Mouse (Mus musculus): ENCODE data around the gene Cib1.
A peak's percentile ranks its signal among the peaks of the same experiment; 100 is the strongest.

Cib1 gene

DNA sequence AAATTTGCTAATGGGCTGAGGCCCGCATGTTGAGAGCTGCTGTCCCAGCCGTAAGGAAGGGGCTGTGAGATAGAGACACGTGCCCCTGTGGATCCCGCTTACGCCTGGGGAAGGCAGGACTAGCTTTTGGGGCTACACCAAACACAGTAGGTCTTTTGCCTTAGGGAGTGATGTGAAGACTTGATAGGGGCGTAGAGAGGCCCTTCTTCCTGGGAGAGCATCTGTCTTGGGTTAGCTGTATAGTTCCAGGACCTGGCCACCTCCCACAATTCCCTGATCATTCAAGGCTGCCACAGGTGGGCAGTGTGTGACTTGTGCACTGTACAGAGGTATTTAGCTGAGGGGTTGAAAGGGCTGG is 32.0 kb downstream of the Cib1 start:
- no peak for DNase-seq

DNA sequence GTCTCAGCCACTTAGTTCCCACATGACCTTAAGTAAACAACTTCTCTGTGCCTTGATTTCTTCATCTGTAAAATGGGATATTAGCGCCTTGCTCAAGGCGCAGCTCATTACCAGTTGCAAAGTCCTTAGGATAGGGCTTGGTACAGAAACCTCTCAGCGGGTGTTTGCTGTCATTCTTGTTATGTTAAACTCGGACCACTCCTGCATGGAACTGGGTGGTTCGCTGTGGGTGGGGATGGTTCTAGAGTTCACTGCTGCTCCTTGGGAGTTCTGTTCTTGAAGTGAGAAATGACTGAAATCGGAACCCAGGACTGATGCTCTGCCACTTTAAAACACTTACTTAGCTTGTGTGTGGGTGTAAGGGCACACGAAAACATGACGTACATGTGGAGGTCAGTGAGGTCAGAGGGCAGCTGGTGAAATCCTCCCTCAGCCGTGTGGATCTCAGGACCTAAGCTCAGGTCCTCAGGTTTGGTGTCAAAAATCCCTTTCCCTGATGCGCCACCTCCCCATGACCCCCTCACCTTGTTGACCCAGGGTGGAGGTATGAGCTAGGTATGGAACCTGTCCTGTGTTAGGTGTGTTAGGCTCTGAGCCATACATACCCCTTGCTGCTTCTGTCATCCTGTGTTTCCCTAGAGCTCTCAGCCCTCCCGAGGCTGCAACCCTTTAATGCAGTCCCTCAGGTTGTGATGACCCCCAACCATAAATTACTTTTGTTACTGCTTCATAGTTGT is 32.6 kb downstream of the Cib1 start:
- DNase-seq: no peak

- no peak for DNase-seq
Measured at GRCm38 (mm10) chr7:80199286-80199685, 33.3 kb downstream of the Cib1 start.

GRCm38 (mm10) chr7:80198863-80199262 is 33.8 kb downstream of the Cib1 start:
- no peak for DNase-seq

GRCm38 (mm10) chr7:80197941-80198778 is 34.5 kb downstream of the Cib1 start:
- peak; percentile 78 for DNase-seq

- DNase-seq: no peak
Measured at GRCm38 (mm10) chr7:80197371-80197770, 35.2 kb downstream of the Cib1 start.

GRCm38 (mm10) chr7:80195576-80196263 is 36.9 kb downstream of the Cib1 start:
- DNase-seq: no peak

DNA sequence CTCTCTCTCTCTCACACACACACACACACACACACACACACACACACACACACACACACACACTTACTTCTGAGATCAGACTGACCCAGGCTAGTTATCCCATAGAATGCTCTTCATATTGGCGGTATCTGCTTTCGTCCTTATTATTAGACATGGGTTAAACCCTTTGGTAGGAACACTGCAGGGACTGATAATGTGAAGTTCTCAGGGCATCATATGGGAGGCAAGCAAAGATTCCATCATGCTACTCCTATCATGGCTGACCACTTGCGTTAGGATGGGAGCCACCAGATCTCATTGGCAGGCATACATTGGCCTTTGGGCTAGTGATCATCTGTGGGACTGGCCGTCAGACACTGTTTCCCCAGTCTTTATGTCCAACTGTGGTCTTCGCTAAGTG is 37.5 kb downstream of the Cib1 start:
- no peak for DNase-seq

DNA sequence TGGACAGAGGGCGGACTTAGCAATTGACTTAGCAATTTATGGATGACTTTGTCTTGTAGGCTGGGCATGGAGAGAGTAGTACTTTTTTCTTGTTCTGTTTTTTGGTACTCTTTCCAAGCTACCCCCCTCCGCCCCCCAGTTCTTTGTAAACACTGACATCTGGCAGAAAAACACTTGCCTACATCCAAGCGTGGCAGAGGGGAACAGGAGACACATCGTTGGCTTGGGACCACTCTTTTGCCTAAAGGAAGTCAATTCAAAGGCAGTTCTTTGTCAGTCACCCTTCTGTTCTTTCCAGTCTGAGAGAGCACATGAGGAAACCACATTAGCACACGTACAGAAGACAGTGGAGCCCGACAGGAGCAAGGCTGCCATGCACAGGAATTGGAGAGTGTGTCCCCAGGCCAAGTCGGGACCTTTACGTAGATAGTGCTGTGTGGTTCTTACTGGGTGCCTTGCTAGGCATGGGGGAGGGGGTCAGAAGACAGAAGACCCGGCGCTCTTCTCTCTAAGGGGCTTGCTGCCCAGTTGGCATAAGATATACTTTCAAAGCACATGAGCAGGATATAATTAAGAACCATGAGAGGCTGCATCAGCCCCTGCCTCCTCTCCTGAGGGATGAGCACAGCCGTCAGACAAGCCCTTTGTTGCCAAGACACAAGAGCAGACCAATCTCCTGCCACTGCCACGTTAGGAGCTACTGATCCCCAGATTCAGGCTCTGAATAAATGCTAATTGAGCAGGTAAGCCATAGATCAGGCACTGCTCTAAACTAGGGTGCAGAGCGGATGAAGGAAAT is 38.5 kb downstream of the Cib1 start:
- DNase-seq: no peak

DNA sequence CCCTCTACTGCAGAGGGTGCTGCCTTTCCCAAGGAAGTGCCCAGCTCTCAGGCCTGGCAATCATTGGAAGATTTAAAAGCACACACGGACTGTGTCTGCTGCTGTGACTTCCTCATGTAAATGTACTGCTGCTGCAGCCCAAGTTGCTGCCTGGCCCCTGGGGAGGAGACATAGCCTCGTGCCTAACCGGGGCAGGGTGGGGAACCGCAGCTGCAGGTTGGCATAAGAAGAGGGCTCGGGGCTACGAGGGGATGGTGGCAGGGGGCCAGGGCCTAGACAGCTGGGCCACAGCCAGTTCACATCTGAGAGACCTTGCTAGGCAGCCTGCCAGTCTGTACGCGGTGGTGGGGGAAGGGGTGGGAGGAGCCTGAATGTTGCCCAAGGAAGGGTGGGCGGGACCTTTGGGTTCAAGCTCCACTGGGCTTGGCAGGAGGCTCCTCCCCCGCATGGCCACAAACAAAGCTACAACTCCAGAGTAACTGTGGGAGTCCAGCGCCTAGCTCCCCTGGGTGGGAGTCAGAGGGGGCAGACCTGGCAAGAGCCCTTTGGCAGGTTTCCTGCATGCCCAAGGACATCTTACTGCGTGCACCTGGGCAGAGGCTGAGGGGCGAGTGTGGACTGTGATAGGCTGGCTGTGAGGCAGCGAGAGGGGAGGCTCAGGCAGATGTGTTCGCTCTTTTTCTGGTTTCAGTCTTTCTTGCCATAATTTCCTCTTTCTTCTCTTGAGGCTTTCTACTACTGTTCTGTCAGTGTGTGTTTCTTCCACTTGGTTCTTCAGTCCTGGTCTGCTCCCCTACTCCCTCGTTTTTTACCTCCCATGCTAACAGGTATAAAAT is 40.2 kb downstream of the Cib1 start:
- DNase-seq: no peak

DNA sequence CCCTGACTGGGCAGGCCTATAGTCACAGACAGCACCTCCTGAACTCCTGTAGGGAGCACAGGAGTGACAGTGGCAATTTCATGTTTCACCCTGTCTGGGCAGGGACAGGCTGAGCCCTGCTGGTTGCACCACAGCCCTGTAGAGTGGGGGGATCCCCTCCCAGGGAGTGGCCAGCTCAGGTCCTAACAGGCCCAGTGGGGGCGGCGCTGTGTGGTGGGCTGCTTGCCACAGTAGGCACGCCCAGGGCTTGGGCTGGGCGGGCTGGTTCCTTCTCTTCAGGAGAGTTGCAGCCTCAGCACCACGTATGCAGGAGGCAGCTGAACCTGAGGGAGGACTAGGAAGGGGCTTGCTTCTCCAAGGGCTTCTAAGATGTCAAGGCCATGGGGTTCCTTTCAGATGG is 41.2 kb downstream of the Cib1 start:
- DNase-seq: no peak

DNA sequence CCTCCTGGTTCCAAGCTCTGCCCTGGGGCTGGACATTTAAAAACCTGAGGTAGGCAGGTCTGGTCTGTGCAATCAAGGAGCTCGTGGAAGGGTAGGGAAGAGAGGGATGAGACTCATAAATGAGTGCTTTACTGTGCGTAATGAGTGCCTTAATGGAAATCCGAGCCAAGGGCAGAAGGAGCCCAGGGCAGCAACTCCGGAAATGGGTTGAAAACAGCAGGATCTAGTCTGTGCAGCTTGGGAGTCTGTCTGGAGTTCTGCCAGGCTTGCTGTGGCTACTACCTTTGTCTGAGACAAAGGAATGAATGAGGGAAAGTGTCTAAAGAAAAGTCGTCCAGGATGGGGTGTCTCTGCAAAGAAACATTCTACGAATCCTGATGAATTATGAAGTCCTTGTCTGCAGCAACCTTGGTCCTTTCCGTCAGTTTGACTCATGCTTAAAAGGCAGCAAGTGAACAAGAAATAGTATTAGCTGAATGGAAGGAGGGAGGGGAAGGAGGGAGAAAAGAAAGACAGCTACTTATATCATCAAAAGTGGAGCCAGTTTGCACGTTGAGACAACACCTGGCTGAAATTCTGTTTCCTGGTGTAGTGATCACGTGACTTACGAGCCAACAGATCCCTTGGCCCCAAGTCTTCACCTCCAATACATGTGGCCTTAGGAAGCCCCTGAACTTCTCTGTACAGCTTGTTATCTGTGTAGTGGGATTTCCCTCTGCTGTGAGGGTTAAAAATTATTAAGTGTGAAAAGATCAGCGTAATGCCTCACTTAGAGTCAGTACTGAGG is 43.3 kb downstream of the Cib1 start:
- DNase-seq: no peak

DNA sequence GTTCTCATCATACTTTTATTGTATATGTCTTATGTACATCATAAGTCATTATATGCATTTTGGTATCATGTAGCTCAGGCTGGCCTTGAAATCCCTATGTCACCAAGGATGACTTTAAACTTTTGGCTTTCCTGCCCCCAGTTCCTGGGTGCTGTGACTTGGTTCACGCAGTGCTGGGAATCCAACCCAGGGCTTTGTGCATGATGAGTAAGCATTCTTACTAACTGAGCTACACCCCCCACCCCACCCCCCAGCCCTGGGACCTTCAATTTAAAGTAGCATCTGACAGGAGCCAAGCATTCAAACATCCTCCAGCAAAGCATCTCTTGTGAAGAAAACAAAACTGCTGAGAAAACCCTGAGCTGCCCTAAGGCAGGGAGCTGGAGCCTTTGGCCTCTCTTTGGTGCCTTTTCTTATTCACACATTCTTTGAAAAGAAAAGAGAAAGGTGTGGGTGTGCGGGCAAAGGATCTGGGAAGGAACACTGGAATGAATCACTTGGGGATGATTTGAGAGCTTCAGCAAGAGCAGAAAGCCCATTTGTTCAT is 44.0 kb downstream of the Cib1 start:
- no peak for DNase-seq

- DNase-seq: no peak
Measured at GRCm38 (mm10) chr7:80187501-80187900, 45.1 kb downstream of the Cib1 start.

DNA sequence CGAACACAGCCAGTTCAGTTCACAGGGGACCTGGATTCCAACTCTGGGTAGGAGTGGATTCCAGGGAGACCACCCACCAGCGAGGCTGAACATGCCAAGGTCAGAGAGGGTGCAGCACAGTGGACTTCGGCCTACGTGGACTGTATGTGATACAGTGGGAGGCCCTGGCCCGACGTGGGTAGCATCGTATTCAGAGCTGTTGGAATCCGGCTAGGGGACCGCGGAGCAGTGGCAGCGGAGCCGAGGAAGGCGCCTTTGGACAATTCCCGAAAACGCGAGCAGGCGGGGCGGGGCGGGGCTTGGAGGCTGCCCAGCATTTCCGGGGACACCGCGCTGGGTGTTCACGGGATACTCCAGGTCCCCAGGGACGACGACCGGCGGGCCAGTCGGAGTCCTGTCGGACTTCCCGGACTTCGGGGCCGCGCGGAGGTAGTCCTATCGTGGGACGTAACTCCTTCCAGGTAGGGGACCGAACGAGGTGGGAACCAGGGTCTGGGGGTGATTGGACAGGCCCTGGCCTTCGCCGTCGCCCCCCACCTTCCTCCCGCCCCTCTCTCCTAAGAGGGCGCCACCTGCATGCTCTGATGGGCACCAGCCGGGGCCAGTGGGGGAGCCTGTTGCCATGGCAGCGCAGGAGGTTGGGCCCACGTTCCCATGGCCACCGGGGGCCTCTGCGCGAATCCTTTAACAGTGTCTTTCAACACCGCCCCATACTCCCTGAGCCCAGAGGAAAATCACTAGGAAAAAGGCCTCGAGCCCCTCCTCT is 45.9 kb downstream of the Cib1 start, which contains the start of gene Sema4b:
Gene Sema4b, plus strand, starts transcription at position 311 of the 766 bp plus-strand sequence.
- peak; percentile 86 for DNase-seq

DNA sequence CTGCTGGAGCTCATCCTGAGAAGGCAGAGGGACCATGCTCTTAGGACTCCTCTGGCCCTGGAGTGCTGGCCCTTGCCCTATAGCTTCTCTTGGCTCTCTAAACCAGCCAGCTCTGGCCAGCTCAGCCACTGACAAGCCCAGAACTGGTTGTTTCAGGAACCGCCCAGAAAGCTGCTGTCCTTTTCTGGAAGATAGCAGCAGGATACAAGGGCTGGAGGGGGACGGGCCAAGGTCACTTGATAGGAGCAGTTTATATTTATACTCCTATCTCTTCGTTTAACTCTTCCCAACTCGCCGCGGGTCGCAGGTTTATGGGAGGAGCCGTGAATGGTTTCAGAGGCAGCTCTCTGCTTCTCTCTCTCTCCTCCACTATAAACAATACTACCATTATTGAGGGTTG is 46.6 kb downstream of the Cib1 start:
- no peak for DNase-seq

GRCm38 (mm10) chr7:80184968-80185367 is 47.6 kb downstream of the Cib1 start:
- DNase-seq: no peak

GRCm38 (mm10) chr7:80184551-80184950 is 48.1 kb downstream of the Cib1 start:
- DNase-seq: no peak

GRCm38 (mm10) chr7:80183969-80184368 is 48.6 kb downstream of the Cib1 start:
- DNase-seq: no peak

GRCm38 (mm10) chr7:80183466-80183865 is 49.1 kb downstream of the Cib1 start:
- no peak for DNase-seq

All from cerebellum, adult 11-12 months (tissue).